Comparison of ENCODE assay signal across 8 mouse cellular contexts in genomic region chr5:53465883-53466282, GRCm38 (mm10). TPM values are rescaled to one million over a fixed set of nuclear protein-coding genes. Genes with fewer than 3 reads are reported as not detected.
DNase-seq lines count a peak whose midpoint lies in the region; ATAC-seq and TF ChIP-seq lines count a peak whose summit lies in the region.

Gene Rbpj (plus strand): TSS chr5:53466152.

- H3K36me3 ChIP-seq in intestine, embryonic 16.5 days (ENCODE audit: control insufficient read depth, insufficient read depth, low read length), result no peaks in the 10 kb centered on the region
- no peaks in the 10 kb centered on the region for H3K36me3 ChIP-seq in midbrain, embryonic 16.5 days (ENCODE audit: control insufficient read depth, insufficient read depth, low read length)

- ATAC-seq in granulocyte monocyte progenitor cell, adult 5-6 weeks (replicated peaks; ENCODE audit: poor library complexity, severe bottlenecking), result no peak
- no peak for ATAC-seq in intestine, embryonic 16.5 days
- ATAC-seq in midbrain, embryonic 16.5 days, result no peak

- DNase-seq in layer of hippocampus, adult 2 months (ENCODE audit: low spot score in 2 of 2), result no peak
- DNase-seq in layer of hippocampus, adult 9-10 months (ENCODE audit: low spot score), result no peak
- DNase-seq in brain, embryonic 14.5 days (ENCODE audit: low read depth), result no peak
- no peak for DNase-seq in cerebellum, postnatal 36 days
- DNase-seq in cerebellum, postnatal 14 days, result no peak

- H3K4me1 ChIP-seq in intestine, embryonic 16.5 days (ENCODE audit: control insufficient read depth, insufficient read depth, low read length), result peaks cover 15% of the 10 kb centered on the region
- H3K4me1 ChIP-seq in midbrain, embryonic 16.5 days (ENCODE audit: control insufficient read depth, insufficient read depth, low read length), result no peaks in the 10 kb centered on the region

- no peaks in the 10 kb centered on the region for H3K27me3 ChIP-seq in intestine, embryonic 16.5 days (replicated peaks; ENCODE audit: control insufficient read depth, insufficient read depth, low read length)
- no peaks in the 10 kb centered on the region for H3K27me3 ChIP-seq in midbrain, embryonic 16.5 days (ENCODE audit: control insufficient read depth, insufficient read depth, low read depth, low read length)

- no peak for TF ChIP-seq POLR2A in brain, embryonic 14.5 days (IDR thresholded peaks at IDR 0.05; ENCODE audit: borderline replicate concordance, extremely low read depth, insufficient read depth, insufficient read length, poor library complexity, severe bottlenecking)

- no peaks in the 10 kb centered on the region for H3K9me3 ChIP-seq in intestine, embryonic 16.5 days (ENCODE audit: control insufficient read depth, low read length)
- no peaks in the 10 kb centered on the region for H3K9me3 ChIP-seq in midbrain, embryonic 16.5 days (replicated peaks; ENCODE audit: control insufficient read depth, low read length, poor library complexity, severe bottlenecking)

- no peak within 1 kb of the TSS for H3K4me2 ChIP-seq in intestine, embryonic 16.5 days (ENCODE audit: low read depth, low read length)
- H3K4me2 ChIP-seq in midbrain, embryonic 16.5 days (ENCODE audit: low read length), result no peak within 1 kb of the TSS

- WGBS in intestine, embryonic 16.5 days, result 90% methylated on average over 9 of the region's 9 CpGs
- 88% methylated on average over 9 of the region's 9 CpGs for WGBS in midbrain, embryonic 16.5 days

- no peak for TF ChIP-seq CTCF in layer of hippocampus, adult 2 months (conservative IDR thresholded peaks at IDR 0.05)
- no peak for TF ChIP-seq CTCF in brain, embryonic 14.5 days (IDR thresholded peaks at IDR 0.05; ENCODE audit: borderline replicate concordance, extremely low read depth, insufficient read depth, insufficient read length)

- H3K4me3 ChIP-seq in layer of hippocampus, adult 2 months, result no peak within 1 kb of the TSS
- H3K4me3 ChIP-seq in intestine, embryonic 16.5 days (ENCODE audit: low read length), result no peak within 1 kb of the TSS
- no peak within 1 kb of the TSS for H3K4me3 ChIP-seq in midbrain, embryonic 16.5 days (ENCODE audit: low read depth, low read length)

- H3K27ac ChIP-seq in layer of hippocampus, adult 2 months, result no peak within 1 kb of the TSS
- no peak within 1 kb of the TSS for H3K27ac ChIP-seq in intestine, embryonic 16.5 days (ENCODE audit: low read length)
- no peak within 1 kb of the TSS for H3K27ac ChIP-seq in midbrain, embryonic 16.5 days (ENCODE audit: low read length)

- no peak within 1 kb of the TSS for H3K9ac ChIP-seq in intestine, embryonic 16.5 days (ENCODE audit: low read depth, low read length)
- H3K9ac ChIP-seq in midbrain, embryonic 16.5 days (ENCODE audit: low read depth, low read length), result no peak within 1 kb of the TSS

RNA-seq across cellular contexts. Expression of gene Rbpj, which starts in this region (rescaled TPM):
- total RNA-seq in layer of hippocampus, adult 2 months (2021), result 10 to 100 TPM; 21.6 to 24.0 TPM
- polyA plus RNA-seq in brain, embryonic 14.5 days (2012; rRNA removed), result 59.4 and 62.6 TPM in 2 replicates
- 53.7 and 64.4 TPM in 2 replicates for total RNA-seq in granulocyte monocyte progenitor cell, adult 5-6 weeks (2014; fragmentation: Nextera tagmentation)
- total RNA-seq in granulocyte monocyte progenitor cell, adult 5-6 weeks (2017), result 39.0 and 42.6 TPM in 2 replicates
- polyA plus RNA-seq in intestine, embryonic 16.5 days (2015; fragmentation: Nextera tagmentation; extraction: Ambion mirVana), result 19.8 and 20.3 TPM in 2 replicates
- 26.5 and 32.2 TPM in 2 replicates for polyA plus RNA-seq in midbrain, embryonic 16.5 days (2015; fragmentation: Nextera tagmentation; extraction: Ambion mirVana)
